Comparison of ENCODE assay signal across 1 mouse cellular context in genomic region chr11:69995391-69995960, GRCm38 (mm10).
A peak's percentile ranks its signal among the peaks of the same experiment; 100 is the strongest.
TF ChIP-seq lines count a peak whose summit lies in the region.

Phf23 (plus strand) TSS chr11:69995777.

TF ChIP-seq in MEL, 35 proteins besides CTCF, POLR2A, EP300 and RAD21 (continued from another document):
- TF ChIP-seq E2F4 (IDR thresholded peaks at IDR 0.05; ENCODE audit: borderline replicate concordance, low read depth, low read length) = peak; percentile 97; the same call in 1 of the 2 replicates
- TF ChIP-seq KAT2A (conservative IDR thresholded peaks at IDR 0.05; ENCODE audit: low read depth, low read length) = peak; percentile 95
- TF ChIP-seq POLR2AphosphoS5 (IDR thresholded peaks at IDR 0.05; ENCODE audit: borderline replicate concordance, low read depth, low read length) = peak; percentile 80; the same call in 1 of the 2 replicates
- peak; percentile 96 for TF ChIP-seq HCFC1 (IDR thresholded peaks at IDR 0.05; ENCODE audit: low read depth, low read length)
